Comparison of ENCODE assay signal across 8 mouse cellular contexts in the genomic region with DNA sequence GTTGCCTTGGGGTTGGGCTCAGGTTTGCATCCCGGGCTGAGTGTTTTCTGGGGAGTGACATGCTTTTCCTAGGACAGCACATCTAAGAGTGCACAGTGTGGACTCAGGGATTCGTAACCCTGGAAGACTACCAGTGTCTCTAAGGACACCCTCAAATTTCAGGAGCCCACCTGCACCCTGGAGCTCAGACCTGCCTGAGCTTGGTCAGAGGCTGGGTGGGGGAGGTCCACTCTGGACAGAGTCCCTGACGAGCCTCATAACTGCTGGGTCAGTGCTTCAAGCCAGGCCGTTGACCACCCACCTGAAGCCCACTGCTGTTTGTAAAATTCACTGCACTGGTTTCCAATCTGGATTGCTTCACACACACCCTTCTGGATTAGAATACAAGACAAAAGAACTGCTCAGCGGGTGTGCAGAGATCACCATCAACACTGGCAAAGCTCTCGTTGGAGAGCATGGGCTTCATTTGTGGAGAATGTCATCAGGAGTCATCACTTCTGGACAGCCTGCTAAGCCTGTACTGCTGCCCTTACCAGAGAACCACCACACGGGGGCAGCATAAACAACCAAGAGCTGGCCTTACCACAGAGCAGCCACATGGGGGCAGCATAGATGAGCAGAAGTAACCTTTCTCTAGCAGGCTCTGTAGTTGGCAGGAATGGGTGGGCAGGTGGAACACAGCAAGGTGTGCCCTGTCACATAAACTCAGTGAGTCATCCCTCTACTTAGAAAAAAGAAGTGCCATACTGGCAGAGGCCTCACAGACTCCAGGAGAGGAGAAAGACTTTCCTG. TPM values are rescaled to one million over a fixed set of nuclear protein-coding genes. Genes with fewer than 3 reads are reported as not detected.
DNase-seq lines count a peak whose midpoint lies in the region; ATAC-seq lines count a peak whose summit lies in the region.

No protein-coding gene starts in this region.

- H3K4me3 ChIP-seq in hindbrain, embryonic 16.5 days (ENCODE audit: low read length) = no peak overlapping the region

- no peak overlapping the region for H3K27ac ChIP-seq in hindbrain, embryonic 16.5 days (ENCODE audit: low read depth, low read length)

- H3K4me1 ChIP-seq in hindbrain, embryonic 16.5 days (ENCODE audit: control insufficient read depth, insufficient read depth, low read depth, low read length) = no peaks in the 10 kb centered on the region

- peak; percentile 78 for DNase-seq in T-cell, adult 2 months (ENCODE audit: low spot score)
- peak; percentile 88 to 90 for DNase-seq in cerebellum, postnatal 36 days
- peak; percentile 72 for DNase-seq in gastrocnemius, adult 18-20 months (ENCODE audit: low spot score)
- peak; percentile 67 for DNase-seq in left cerebral cortex, adult 11 months (ENCODE audit: low spot score)
- DNase-seq in lung, postnatal 4 days = peak; percentile 71 to 84
- DNase-seq in right cerebral cortex, adult 2 months (ENCODE audit: low spot score in 2 of 2) = peak; percentile 82 to 85
- DNase-seq in urinary bladder, postnatal 10 days (ENCODE audit: low spot score) = peak; percentile 35

- H3K4me2 ChIP-seq in hindbrain, embryonic 16.5 days (ENCODE audit: low read length) = no peak overlapping the region

- no peak overlapping the region for H3K9ac ChIP-seq in hindbrain, embryonic 16.5 days (ENCODE audit: low read depth, low read length)

- H3K36me3 ChIP-seq in hindbrain, embryonic 16.5 days (ENCODE audit: control insufficient read depth, insufficient read depth, low read length) = peaks cover 12% of the 10 kb centered on the region; the same call in 1 of the 2 replicates

- peak; percentile 69 for ATAC-seq in hindbrain, embryonic 16.5 days

- H3K9me3 ChIP-seq in hindbrain, embryonic 16.5 days (ENCODE audit: control insufficient read depth, low read length) = no peaks in the 10 kb centered on the region

- no peaks in the 10 kb centered on the region for H3K27me3 ChIP-seq in hindbrain, embryonic 16.5 days (replicated peaks; ENCODE audit: control insufficient read depth, insufficient read depth, low read length)

- WGBS in hindbrain, embryonic 16.5 days = 46% methylated on average over 7 of the region's 7 CpGs

RNA-seq across cellular contexts. Expression of a gene that starts 24.1 kb away (rescaled TPM):
- 1 to 10 TPM; 2.4 to 2.7 TPM for total RNA-seq in gastrocnemius, adult 18-20 months (2021)
- polyA plus RNA-seq in hindbrain, embryonic 16.5 days (2015; fragmentation: Nextera tagmentation; extraction: Ambion mirVana) = 34.5 and 36.9 TPM in 2 replicates

RNA-seq across cellular contexts. Expression of a gene that starts 45.2 kb away (rescaled TPM):
- total RNA-seq in gastrocnemius, adult 18-20 months (2021) = under 1 TPM in 1 of 2 experiments, not detected in 1; 0.39 TPM
- 0.37 and 0.56 TPM in 2 replicates for polyA plus RNA-seq in hindbrain, embryonic 16.5 days (2015; fragmentation: Nextera tagmentation; extraction: Ambion mirVana)

Comparison
In these comparisons a context has a peak if more than half of its experiments do, and no peak if none do; other contexts are left out.
1. DNase-seq: peak in every context shown above with its lines; median percentile 89 in cerebellum, postnatal 36 days; 84 in right cerebral cortex, adult 2 months; 78 in T-cell, adult 2 months; 78 in lung, postnatal 4 days; 72 in gastrocnemius, adult 18-20 months; 67 in left cerebral cortex, adult 11 months; 35 in urinary bladder, postnatal 10 days.